Mouse (Mus musculus) cortical plate, adult 2 months (tissue): ENCODE data around the gene Tmem205. TPM values are rescaled to one million over a fixed set of nuclear protein-coding genes. Genes with fewer than 3 reads are reported as not detected.

Source experiments
- H3K27ac ChIP-seq: fragments of 200-500 bp; 2 replicates; pipeline ENCODE4 v1.5.1; 2012; ENCODE audit warnings: low read length, control low read depth, inconsistent platforms; ENCODE audit not compliant: insufficient read depth
- H3K4me1 ChIP-seq: fragments of 200-500 bp; 2 replicates; pipeline ENCODE4 v1.6.1; 2011; ENCODE audit warnings: low read length; ENCODE audit not compliant: control insufficient read depth, insufficient read depth
- H3K4me3 ChIP-seq: fragments of 200-500 bp; 2 replicates; pipeline ENCODE4 v1.5.1; 2011; ENCODE audit warnings: mild to moderate bottlenecking, low read length, control low read depth; ENCODE audit not compliant: insufficient read depth
- CTCF ChIP-seq: fragments of 200-500 bp; IDR thresholded peaks from 2 replicates; pipeline ENCODE4 v1.5.1; 2011; ENCODE audit warnings: mild to moderate bottlenecking, control low read depth, low read length; ENCODE audit not compliant: insufficient read depth; ENCODE audit errors: extremely low read depth
- POLR2A ChIP-seq: fragments of 200-500 bp; IDR thresholded peaks from 2 replicates; pipeline ENCODE4 v1.6.1; 2011; ENCODE audit warnings: mild to moderate bottlenecking, low read length, control low read depth; ENCODE audit not compliant: insufficient read depth; ENCODE audit errors: extremely low read depth
- polyA plus RNA-seq: library from polyadenylated mRNA; depleted of rRNA; stranded (reverse); fragments of >200 nt; gene quantifications from 2 replicates; pipeline ENCODE4 v1.2.3, GENCODE M21; 2012; rRNA removed

The Tmem205 gene
- polyA plus RNA-seq = 57.0 and 57.7 TPM in 2 replicates

- H3K4me3 ChIP-seq = peak within 1 kb of the TSS; percentile 31
- no peak for TF ChIP-seq CTCF
- peak; percentile 94 for TF ChIP-seq POLR2A
These were observed at the start of gene Tmem205, which contains the start of gene Ccdc159 for GRCm38 (mm10) chr9:21927208-21927753. TSS of gene Tmem205 (minus strand) at chr9:21927556. TSS of gene Ccdc159 (plus strand) at chr9:21927471.

GRCm38 (mm10) chr9:21976626-21977175 lies 49.3 kb upstream of the Tmem205 start:
- H3K4me3 ChIP-seq = no peak overlapping the region
- no peak overlapping the region for H3K27ac ChIP-seq
- no peak for TF ChIP-seq POLR2A
- TF ChIP-seq CTCF = no peak
- H3K4me1 ChIP-seq = no peaks in the 10 kb centered on the region

More at GRCm38 (mm10) chr9:21927208-21927753, at the start of gene Tmem205, which contains the start of gene Ccdc159:
- H3K4me1 ChIP-seq = no peaks in the 10 kb centered on the region; the same call in 1 of the 2 replicates
- no peak within 1 kb of the TSS for H3K27ac ChIP-seq

- no peak overlapping the region for H3K4me3 ChIP-seq
- no peak overlapping the region for H3K27ac ChIP-seq
- no peaks in the 10 kb centered on the region for H3K4me1 ChIP-seq
- TF ChIP-seq POLR2A (no peak), CTCF (no peak)
These were observed 41.9 kb upstream of the Tmem205 start for GRCm38 (mm10) chr9:21969304-21969703.

- no peak for TF ChIP-seq POLR2A
- TF ChIP-seq CTCF = no peak
- Histone ChIP-seq H3K27ac (no peak overlapping the region), H3K4me1 (no peaks in the 10 kb centered on the region), H3K4me3 (no peak overlapping the region)
These were observed 41.5 kb upstream of the Tmem205 start for GRCm38 (mm10) chr9:21968883-21969282.

GRCm38 (mm10) chr9:21963417-21963816 lies 36.1 kb upstream of the Tmem205 start, which contains the start of gene Epor:
TSS of gene Epor (minus strand) at chr9:21963506.
- TF ChIP-seq POLR2A (no peak), CTCF (no peak)
- Histone ChIP-seq H3K27ac (peak within 1 kb of the TSS; percentile 51), H3K4me3 (peak within 1 kb of the TSS; percentile 23)

GRCm38 (mm10) chr9:21962416-21963059 lies 35.2 kb upstream of the Tmem205 start:
- no peaks in the 10 kb centered on the region for H3K4me1 ChIP-seq
- TF ChIP-seq CTCF (no peak), POLR2A (no peak)
- H3K4me3 ChIP-seq = peak overlapping the region; percentile 23
- H3K27ac ChIP-seq = peak overlapping the region; percentile 51

More at GRCm38 (mm10) chr9:21963417-21963816, 36.1 kb upstream of the Tmem205 start, which contains the start of gene Epor:
- H3K4me1 ChIP-seq = no peaks in the 10 kb centered on the region

GRCm38 (mm10) chr9:21962010-21962409 lies 34.7 kb upstream of the Tmem205 start:
- TF ChIP-seq CTCF (no peak), POLR2A (no peak)
- Histone ChIP-seq H3K27ac (no peak overlapping the region), H3K4me3 (peak overlapping the region; percentile 23), H3K4me1 (no peaks in the 10 kb centered on the region)

- H3K4me1 ChIP-seq = no peaks in the 10 kb centered on the region
- no peak for TF ChIP-seq CTCF
- TF ChIP-seq POLR2A = no peak
- peak overlapping the region; percentile 23 for H3K4me3 ChIP-seq
- no peak overlapping the region for H3K27ac ChIP-seq
These were observed 34.1 kb upstream of the Tmem205 start for GRCm38 (mm10) chr9:21961366-21961980.

- TF ChIP-seq CTCF = no peak
- TF ChIP-seq POLR2A = no peak
- Histone ChIP-seq H3K27ac (no peak overlapping the region), H3K4me3 (no peak overlapping the region), H3K4me1 (no peaks in the 10 kb centered on the region)
These were observed 33.3 kb upstream of the Tmem205 start for GRCm38 (mm10) chr9:21960558-21961208.
